Mouse (Mus musculus) cerebellum, postnatal 25 days (tissue): Measurements from ENCODE around the gene Hes3.
A peak's percentile ranks its signal among the peaks of the same experiment; 100 is the strongest.

Experiments
- DNase-seq, 2 experiments: peaks; one replicate each; pipeline ENCODE4 v3.0.0; 2021; ENCODE audit warnings: mixed read lengths in 2 of 2

Hes3 gene

GRCm38 (mm10) chr4:152304685-152305084 lies 13.2 kb upstream of the Hes3 start:
- DNase-seq = peak in 1 of 2 experiments; percentile 48

GRCm38 (mm10) chr4:152303172-152303571 lies 11.7 kb upstream of the Hes3 start:
- DNase-seq = no peak

GRCm38 (mm10) chr4:152302012-152302411 lies 10.6 kb upstream of the Hes3 start:
- DNase-seq = no peak

GRCm38 (mm10) chr4:152300375-152300774 lies 8.9 kb upstream of the Hes3 start:
- DNase-seq = no peak

GRCm38 (mm10) chr4:152298836-152299235 lies 7.4 kb upstream of the Hes3 start:
- no peak for DNase-seq

- DNase-seq = peak; percentile 100
Observed at GRCm38 (mm10) chr4:152296874-152297861, 5.7 kb upstream of the Hes3 start, which contains the start of gene Icmt. Gene Icmt (plus strand): TSS chr4:152297227.

GRCm38 (mm10) chr4:152296371-152296770 lies 4.9 kb upstream of the Hes3 start:
- no peak for DNase-seq

GRCm38 (mm10) chr4:152295916-152296315 lies 4.5 kb upstream of the Hes3 start:
- DNase-seq = no peak

- DNase-seq = no peak
Observed at GRCm38 (mm10) chr4:152294188-152294929, 2.9 kb upstream of the Hes3 start.

- no peak for DNase-seq
Observed at GRCm38 (mm10) chr4:152292102-152292765, 772 bp upstream of the Hes3 start.

- no peak for DNase-seq
Observed at GRCm38 (mm10) chr4:152290991-152291390, 471 bp downstream of the Hes3 start.

GRCm38 (mm10) chr4:152290385-152290784 lies 1.1 kb downstream of the Hes3 start:
- DNase-seq = peak in 1 of 2 experiments; percentile 31

- DNase-seq = no peak
Observed at GRCm38 (mm10) chr4:152288398-152288945, 3.0 kb downstream of the Hes3 start.

GRCm38 (mm10) chr4:152287317-152288120 lies 3.9 kb downstream of the Hes3 start:
- no peak for DNase-seq

GRCm38 (mm10) chr4:152286887-152287286 lies 4.6 kb downstream of the Hes3 start:
- DNase-seq = peak in 1 of 2 experiments; percentile 53

- DNase-seq = peak in 1 of 2 experiments; percentile 46
Observed at GRCm38 (mm10) chr4:152286183-152286582, 5.3 kb downstream of the Hes3 start.

- peak; percentile 86 to 88 for DNase-seq
Observed at GRCm38 (mm10) chr4:152285505-152285904, 6.0 kb downstream of the Hes3 start.

- DNase-seq = peak; percentile 87 to 92
Observed at GRCm38 (mm10) chr4:152283186-152283950, 8.1 kb downstream of the Hes3 start.

GRCm38 (mm10) chr4:152282721-152283120 lies 8.7 kb downstream of the Hes3 start:
- no peak for DNase-seq

- no peak for DNase-seq
Observed at GRCm38 (mm10) chr4:152281601-152282000, 9.9 kb downstream of the Hes3 start.

GRCm38 (mm10) chr4:152278986-152279385 lies 12.5 kb downstream of the Hes3 start:
- DNase-seq = peak; percentile 52 to 63
